Mouse (Mus musculus) heart, postnatal 36 days (tissue): ENCODE measurements around the gene Nr1h5. TPM values are rescaled to one million over a fixed set of nuclear protein-coding genes. Genes with fewer than 3 reads are reported as not detected.

Source experiments
- DNase-seq, 2 experiments: peaks; one replicate each; pipeline ENCODE4 v3.0.0; 2021 to 2022
- intact Hi-C: fragments of 180-260 bp; cut with DNase I; formaldehyde crosslinking; loops from one replicate; pipeline ENCODE4 v1.15.1; 2025
- total RNA-seq, 2 experiments: library from RNA; stranded (reverse); gene quantifications; 2 replicates each; pipeline ENCODE4 v1.2.3; 2021

The Nr1h5 gene
- not detected for total RNA-seq

DNA sequence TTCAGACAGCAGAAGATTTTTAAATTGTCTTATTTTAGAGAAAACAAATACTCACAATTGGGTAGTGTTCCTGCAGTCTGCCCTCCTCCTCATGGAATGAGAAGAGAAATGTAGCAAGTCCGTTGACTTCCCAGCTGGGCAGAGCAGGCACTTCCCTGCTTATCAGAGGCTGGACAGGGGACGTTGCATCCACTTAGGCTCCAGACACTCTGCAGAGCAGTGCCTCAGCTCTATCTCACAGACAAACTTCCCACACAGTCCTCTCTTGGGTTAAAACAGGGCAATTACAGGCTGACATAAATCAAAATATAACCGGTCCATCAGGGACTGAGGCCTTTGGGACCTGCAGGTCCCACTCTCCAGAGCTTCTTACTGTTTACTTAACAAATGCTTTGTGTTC is at the start of gene Nr1h5:
TSS of gene Nr1h5 (minus strand) at position 101 of the 400 bp plus-strand sequence.
- intact Hi-C loops = loop anchor here (5.0 kb wide), 1 partner anchor 203 kb away; no protein-coding TSS in a partner anchor
- DNase-seq = no peak

DNA sequence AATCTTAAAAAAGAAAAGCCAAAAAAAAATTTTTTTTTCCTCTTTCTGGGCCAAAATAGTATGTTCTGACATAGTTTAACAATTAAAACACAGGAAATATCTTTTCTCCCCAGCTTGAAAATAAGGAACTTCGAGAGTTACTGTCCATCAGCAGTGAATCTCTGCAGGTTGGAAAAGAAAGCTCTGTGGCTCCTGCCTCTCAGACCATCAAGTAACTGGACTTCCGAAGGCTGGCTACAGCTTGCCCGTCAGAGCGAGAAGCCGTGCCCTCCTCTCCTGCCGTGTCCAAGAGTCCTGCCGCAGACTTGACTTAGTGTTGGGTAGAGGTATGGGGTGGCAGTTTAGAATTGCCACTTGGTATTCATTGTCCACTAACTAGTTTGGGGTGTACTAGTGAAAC is 37.7 kb upstream of the Nr1h5 start:
- DNase-seq = no peak
- intact Hi-C loops = no loop called here

- no peak for DNase-seq
- intact Hi-C loops = loop anchor here (1.0 to 10.0 kb wide), 2 partner anchors 23 to 263 kb away; partner anchors contain the start of genes Csde1 and Tspan2
These were observed 33.7 kb upstream of the Nr1h5 start for GRCm38 (mm10) chr3:102997591-102997990.

DNA sequence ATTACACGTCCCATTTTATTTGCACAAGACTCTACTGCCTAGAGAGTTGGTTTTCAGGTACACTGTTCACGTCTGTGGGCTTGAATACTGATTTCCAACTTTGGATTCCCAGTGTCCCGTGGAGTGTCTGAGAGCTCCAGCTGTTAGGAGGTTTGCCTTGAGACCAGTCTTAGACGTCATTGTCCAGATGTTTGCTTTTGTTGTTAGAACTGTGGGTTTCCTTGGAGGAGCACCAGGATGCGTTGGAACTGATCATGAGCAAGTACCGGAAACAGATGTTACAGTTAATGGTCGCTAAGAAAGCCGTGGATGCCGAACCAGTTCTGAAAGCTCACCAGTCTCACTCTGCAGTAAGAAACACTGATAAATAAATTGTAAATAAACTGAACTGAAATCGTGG is 33.1 kb upstream of the Nr1h5 start:
- intact Hi-C loops = loop anchor here (1.0 to 10.0 kb wide), 2 partner anchors 23 to 262 kb away; partner anchors contain the start of genes Csde1 and Tspan2
- no peak for DNase-seq

DNA sequence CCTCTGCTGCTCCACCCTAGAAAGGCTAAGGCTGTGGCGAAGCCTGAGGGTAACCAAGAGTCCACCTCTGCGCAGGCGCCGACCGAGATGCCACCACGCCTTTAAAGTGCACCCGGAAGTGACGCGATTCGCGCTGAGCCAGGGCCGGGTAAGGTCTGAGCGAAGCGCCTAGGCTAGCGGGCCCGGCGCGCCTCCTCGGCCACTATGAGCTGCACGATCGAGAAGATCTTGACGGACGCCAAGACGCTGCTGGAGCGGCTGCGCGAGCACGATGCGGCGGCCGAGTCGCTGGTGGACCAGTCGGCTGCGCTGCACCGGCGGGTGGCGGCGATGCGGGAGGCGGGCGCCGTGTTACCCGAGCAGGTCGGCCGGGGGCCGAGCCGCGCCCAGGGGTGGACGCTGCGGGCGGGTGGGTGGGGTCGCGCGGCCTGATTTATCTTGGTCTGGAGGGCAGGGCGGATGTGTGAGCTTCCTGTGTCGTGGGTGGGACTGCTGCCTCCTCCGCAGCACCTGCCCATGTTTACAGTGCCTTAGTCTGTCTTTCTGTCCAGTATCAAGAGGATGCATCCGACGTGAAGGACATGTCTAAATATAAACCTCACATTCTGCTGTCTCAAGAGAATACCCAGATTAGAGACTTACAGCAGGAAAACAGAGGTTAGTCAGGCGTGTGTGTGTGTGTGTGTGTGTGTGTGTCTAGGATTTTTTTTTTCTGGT is 31.8 kb upstream of the Nr1h5 start, which contains the start of gene Sike1:
TSS of gene Sike1 (plus strand) at position 104 of the 717 bp plus-strand sequence.
- intact Hi-C loops = loop anchor here (1.0 to 10.0 kb wide), 2 partner anchors 63 to 261 kb away; partner anchors contain the start of genes Nras and Tspan2
- DNase-seq = peak; percentile 96 to 98

DNA sequence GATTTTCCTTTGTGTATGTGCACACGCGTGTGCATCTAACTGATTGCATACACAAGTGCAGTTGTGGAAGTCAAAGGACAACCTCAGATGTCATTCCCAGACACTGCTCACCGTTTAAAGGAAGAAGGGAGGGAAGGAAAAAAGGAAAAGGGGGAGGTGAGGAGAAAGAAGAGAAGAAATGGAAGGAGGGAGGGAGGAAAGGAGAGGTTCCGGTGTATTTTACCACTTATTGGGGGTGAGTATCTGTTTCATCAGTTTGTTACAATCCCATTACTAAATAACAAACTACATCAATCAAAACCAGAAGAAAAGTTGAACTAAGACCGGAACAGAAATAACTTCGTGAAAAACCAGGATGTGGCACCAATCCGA is 31.3 kb upstream of the Nr1h5 start:
- DNase-seq = no peak
- intact Hi-C loops = loop anchor here (1.0 to 10.0 kb wide), 2 partner anchors 63 to 260 kb away; partner anchors contain the start of genes Nras and Tspan2

GRCm38 (mm10) chr3:102992936-102993335 is 29.0 kb upstream of the Nr1h5 start:
- no peak for DNase-seq
- intact Hi-C loops = loop anchor here (10.0 kb wide), 1 partner anchor 258 kb away; the partner anchor contains the start of gene Tspan2

DNA sequence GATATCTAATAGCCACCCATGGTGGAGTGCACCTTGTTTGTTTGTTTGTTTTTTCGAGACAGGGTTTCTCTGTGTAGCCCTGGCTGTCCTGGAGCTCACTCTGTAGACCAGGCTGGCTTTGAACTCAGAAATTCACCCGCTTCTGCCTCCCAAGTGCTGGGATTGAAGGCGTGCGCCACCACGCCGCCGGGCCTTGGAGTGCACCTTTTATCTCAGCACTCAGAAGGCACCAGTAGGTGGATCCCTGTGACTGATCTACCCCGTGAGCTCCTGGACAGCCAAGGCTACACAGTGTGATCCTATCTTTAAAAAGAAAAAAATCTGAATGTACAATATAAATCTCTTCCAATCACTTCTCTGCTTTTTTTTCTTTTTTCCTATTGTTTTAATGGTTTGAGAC is 27.1 kb upstream of the Nr1h5 start:
- intact Hi-C loops = loop anchor here (10.0 kb wide), 1 partner anchor 256 kb away; the partner anchor contains the start of gene Tspan2
- DNase-seq = no peak

- intact Hi-C loops = no loop called here
- DNase-seq = no peak
These were observed 16.4 kb upstream of the Nr1h5 start for GRCm38 (mm10) chr3:102980349-102980736.

- intact Hi-C loops = no loop called here
These were observed 15.8 kb upstream of the Nr1h5 start for GRCm38 (mm10) chr3:102979550-102980348.

GRCm38 (mm10) chr3:102976906-102977305 is 13.0 kb upstream of the Nr1h5 start:
- intact Hi-C loops = no loop called here

More at GRCm38 (mm10) chr3:102979550-102980348, 15.8 kb upstream of the Nr1h5 start:
- no peak for DNase-seq

DNA sequence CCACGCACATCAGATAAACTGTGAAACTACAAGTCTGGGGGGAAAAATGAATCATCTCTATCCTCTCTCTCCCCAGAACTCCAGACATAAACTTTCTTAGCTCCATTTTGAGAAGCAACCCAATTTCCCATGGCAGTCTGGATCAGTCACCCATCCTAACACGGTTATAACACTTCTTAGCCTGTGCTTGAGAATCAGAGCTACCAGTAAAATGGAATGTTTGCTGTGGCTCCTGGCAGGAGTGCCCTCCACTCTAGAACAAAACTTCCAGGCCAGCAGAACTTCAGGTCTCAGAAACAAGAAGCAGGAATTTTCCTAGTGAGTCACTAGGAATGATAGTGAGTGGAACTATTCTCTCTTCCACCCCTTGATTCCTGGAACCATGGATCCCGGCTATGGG is 6.6 kb upstream of the Nr1h5 start:
- intact Hi-C loops = no loop called here
- no peak for DNase-seq

More at GRCm38 (mm10) chr3:102976906-102977305, 13.0 kb upstream of the Nr1h5 start:
- DNase-seq = no peak

DNA sequence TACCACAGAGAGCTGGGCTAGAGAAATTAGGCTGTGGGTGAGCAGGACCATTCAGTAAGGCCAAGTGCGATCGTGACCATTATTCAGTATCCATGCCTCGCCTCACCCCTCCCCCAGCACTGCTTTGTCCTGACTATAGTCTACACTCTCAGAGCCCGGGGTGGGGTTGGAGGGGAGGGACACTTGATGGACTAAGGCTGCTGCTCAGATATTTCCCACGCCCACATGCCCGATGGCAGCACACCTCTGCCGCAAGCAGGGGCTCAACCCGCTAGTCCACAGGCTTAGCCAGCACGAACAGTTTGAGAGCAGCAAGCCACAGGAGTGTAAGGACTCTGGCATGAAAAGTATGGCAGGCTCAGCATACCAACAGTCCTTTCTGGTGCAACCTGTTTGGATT is 6.1 kb upstream of the Nr1h5 start:
- intact Hi-C loops = no loop called here

DNA sequence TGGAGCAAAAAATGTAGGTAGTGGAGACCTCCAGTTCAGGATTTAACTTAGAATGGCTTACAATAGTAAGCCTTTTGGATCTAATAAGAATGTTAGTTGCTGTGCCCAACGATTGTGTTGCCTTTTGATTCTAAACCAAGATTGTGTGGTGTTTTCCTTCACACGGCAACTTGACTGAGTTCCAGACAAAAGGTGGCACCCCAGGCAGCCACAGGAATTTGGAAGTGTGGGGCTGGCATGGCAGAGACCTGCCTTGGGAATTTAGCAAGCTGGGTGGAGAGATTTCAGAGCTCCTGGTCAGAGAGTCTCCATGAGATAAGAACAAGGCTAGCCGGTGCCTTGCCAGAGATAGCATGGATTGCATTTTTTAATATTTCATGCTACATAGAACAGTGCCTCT is 8.3 kb downstream of the Nr1h5 start:
- no peak for DNase-seq
- intact Hi-C loops = no loop called here

More for the DNA sequence above, 6.1 kb upstream of the Nr1h5 start:
- no peak for DNase-seq

DNA sequence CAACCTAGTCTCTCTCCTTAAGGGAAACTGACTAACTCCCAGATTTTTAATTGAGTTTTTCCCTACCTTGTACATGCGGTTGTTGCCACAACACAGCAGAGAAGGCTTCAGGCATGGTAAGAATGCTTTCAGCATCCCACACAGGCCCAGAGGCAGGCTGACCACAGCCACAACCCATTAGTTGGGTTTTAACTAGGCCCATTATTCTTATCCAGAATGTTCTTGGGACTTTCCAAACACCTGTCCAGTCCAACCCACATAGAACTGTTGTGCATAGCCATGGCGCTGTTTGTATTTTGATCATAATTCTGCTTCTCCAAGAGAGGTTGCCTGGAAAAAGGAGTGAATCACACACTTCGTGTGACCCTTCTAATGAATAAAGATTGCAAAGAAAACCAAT is 8.8 kb downstream of the Nr1h5 start:
- intact Hi-C loops = no loop called here
- DNase-seq = no peak

GRCm38 (mm10) chr3:102954476-102954875 is 9.5 kb downstream of the Nr1h5 start:
- DNase-seq = no peak
- intact Hi-C loops = no loop called here

GRCm38 (mm10) chr3:102946861-102947260 is 17.1 kb downstream of the Nr1h5 start:
- intact Hi-C loops = no loop called here
- no peak for DNase-seq

DNA sequence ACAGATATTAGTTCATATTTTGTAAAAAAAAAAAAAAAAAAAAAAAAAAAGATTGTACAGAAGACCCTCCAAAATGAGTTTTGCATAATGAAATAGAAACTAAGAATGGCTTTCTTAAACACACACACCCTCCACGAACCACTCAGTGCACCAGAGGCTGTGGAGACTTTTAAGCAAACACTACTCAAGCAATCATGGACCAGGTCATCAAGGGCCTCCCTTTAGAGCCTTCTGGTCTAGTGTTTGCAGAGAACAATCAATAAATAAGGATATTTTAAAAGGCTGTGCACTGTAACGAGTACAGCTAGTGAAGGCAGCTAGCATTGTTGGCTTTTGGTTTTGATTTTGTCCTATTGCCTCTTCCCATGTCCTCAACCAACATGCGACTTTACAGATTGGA is 17.6 kb downstream of the Nr1h5 start:
- no peak for DNase-seq
- intact Hi-C loops = no loop called here

DNA sequence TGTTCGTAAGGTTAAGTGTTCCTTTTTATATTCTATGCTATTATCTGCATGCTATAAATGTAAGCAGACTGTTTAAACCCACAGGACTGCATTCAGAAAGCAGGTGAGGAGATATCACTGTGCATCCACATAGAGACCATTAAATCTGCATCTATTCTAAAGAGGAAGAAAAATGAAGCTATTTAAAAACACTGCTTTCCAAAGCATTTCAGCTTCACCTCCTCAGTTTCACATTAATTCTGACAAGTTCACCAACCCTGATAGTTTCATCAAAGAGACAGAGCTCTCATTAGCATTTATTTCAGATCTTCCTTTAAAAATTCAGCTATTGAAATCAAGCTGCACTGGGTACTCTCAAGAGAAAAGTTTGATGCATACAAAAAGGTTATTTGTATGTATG is 25.8 kb downstream of the Nr1h5 start:
- intact Hi-C loops = no loop called here
- DNase-seq = no peak

DNA sequence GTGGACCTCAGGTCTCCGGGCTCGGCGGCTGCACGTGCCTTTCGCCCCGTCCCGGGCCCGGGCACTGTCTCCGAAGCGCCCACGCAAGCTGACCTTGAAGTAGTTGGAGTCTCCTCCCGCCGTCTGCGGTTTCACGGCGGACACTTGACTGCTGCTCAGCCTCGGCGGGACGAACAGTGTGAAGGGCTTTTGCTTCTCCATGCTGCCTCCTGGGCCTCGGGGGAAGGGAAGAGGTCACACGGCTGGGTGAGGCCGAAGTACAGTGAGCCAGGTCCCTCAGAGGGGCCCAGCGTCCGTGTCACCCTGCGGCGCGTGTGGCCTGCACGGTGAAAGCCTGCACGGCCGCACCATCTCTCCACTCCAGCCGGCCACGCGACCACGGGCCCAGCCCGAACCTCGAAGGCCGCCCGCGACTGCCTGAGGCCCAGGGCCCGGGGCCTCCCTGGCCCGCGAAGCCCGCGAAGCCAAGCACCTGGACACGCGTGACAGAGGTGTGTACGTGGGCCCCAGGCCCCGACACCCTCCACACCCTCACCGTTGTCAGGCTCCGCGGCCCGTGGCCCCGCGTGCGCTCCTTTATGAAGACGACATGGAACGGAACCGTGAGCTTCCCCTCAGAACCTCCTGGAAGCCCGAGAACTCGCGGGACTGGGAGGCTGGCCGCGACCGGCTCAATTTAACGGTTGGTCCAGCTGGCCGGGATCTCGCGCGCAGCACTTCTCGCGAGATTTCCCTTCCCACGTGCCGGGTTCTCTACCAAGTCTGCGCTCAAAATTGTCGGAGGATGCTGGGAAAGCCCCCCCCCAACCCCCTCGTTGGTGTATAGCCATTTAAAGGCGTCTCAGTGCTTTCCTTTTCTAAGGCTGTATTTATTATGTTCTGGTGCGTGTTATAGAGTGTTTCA is 28.2 kb downstream of the Nr1h5 start, which contains the start of gene Sycp1:
TSS of gene Sycp1 (minus strand) at position 650 of the 904 bp plus-strand sequence.
- intact Hi-C loops = no loop called here
- DNase-seq = no peak
